Mouse (Mus musculus) monocyte, adult 2 months (primary cell): ENCODE results near the gene Tas2r106.

Source experiments
- DNase-seq, 2 experiments: peaks; one replicate each; pipeline ENCODE4 v3.0.0; 2022; ENCODE audit warnings: low spot score in 2 of 2, low read depth in 1 of 2

Gene Tas2r106

DNA sequence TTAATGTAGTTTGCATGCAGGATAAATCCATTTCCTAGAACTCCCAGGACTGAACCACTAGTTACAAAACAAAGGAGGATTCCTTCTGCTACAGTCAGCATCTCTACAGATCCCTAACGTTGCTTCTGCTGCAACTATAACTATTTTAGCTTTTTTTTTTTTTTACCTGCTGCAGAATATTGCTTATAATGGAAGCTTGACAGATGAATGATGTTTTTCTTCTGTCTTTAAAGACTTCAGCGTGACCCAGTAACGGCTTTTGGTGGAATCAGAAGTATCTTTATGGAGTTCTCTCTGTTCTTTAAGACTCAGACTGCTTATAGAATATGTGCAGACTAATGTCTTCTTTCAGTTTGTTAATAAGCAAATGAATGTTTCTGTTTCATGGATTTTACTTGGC lies at the start of gene Tas2r106:
TSS of gene Tas2r106 (minus strand) at position 101 of the 400 bp plus-strand sequence.
- no peak for DNase-seq

DNA sequence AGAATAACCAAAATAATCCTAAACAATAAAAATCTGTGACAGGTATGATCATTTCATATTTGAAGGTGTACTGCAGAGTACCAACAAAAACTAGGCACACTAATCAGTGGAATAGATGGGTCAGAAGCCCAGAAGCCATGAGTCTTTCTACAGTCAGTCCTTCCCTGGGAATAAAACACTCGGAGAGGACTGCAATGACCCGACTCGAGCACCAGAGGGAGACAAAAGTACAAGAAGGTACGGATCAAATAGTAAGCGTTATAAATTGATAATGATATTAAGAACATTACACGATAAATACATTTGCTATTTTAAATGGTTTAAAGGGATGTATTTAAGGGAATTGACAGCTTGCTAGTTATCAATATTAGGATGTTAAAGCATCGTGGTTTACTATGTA lies 34.1 kb upstream of the Tas2r106 start:
- DNase-seq = no peak

DNA sequence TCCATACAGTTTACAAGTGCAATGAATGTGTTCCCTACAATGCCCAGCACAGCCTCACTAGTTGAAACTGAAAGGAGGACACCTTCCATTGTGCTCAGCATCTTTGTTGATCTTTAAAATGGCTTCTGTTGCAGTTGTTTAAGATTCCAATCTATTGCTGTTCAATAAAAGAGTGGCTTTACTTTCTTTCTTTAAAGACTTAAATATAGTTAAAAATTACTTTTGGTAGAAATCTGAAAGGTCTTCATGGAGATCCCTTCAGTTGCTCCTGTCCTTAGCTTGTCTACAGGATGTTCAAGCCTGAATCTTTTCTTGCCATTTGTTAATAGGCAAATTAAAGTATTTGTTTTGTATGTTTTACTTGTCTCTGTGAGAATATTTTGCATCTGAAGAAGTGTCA lies 11.3 kb upstream of the Tas2r106 start, which contains the start of gene Tas2r114:
TSS of gene Tas2r114 (minus strand) at position 101 of the 400 bp plus-strand sequence.
- no peak for DNase-seq

DNA sequence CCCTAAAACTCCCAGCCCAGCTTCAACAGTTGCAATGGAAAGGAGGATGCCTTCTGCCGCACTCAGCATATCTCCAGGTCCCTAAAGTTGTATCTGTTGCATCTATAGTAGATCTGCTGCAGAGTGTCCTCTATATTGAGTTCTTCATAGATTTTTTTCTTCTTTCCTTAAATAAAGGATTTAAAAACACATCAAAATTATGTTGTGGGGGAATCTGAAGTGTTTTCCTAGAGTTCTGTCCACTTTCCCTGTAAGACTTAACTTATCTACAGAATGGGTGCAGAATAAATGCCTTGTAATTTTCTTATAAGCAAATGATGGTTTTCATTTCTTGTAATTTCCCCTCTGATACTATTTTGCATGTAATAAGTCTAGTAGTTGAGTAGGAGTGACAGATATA lies 8.7 kb upstream of the Tas2r106 start, which contains the start of gene Tas2r105:
TSS of gene Tas2r105 (minus strand) at position 101 of the 400 bp plus-strand sequence.
- no peak for DNase-seq

DNA sequence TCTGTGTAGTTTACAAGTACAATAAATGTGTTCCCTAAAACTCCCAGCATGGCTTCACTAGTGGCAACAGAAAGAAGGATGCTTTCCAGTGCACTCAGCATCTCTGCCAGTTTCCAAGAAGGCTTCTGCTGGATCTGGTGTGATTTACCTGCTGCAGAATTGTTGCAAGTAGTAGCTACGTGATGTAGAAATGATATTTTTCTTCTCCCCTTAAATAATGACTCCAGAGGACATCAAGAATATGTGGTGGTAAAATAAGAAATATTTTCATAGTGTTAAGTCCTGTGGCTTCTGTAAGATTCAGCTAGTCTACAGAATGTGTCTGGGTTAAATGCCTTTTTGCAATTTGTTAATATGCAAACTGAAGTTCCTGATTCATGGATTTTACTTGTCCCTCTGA lies 7.0 kb upstream of the Tas2r106 start, which contains the start of gene Tas2r104:
TSS of gene Tas2r104 (minus strand) at position 101 of the 400 bp plus-strand sequence.
- no peak for DNase-seq

DNA sequence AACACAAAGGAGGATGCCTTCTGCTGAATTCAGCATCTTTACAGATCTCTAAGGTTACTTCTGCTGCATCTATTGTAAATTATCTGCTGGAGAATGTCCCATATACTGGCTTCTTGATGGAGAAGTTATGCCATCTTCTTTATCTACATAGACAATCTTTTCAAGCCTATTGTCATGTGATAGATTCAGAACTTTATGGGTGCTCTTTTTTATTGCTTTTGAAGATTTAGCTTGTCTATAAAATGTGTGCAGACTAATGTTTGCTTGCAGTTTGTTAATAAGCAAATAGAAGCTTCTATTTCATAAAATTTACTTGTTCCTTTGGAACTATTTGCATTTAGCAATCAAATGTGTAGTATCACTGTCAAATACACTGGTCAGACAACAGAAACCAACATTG lies 18.6 kb downstream of the Tas2r106 start, which contains the start of gene Tas2r107:
TSS of gene Tas2r107 (minus strand) at position 101 of the 400 bp plus-strand sequence.
- no peak for DNase-seq

DNA sequence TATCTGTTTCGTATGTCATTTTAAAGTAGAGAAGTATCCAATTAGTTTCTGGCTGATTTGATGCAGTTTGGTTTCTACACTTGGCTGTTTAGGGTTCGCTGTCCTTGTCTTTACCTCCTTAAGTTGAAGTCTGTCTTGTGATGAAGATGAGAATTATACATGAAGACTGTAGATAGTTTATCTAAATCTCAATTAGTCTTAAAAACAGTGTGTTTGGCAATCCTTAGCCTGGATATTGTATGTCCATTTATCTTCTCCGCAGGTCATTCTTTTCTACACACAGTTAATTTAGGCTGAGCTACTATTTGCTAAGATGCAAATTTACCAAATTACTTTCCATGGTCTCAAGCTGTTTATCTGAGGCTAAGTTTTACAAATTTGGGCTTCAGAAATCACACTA lies 47.9 kb downstream of the Tas2r106 start, which contains the start of gene Tas2r130:
TSS of gene Tas2r130 (minus strand) at position 101 of the 400 bp plus-strand sequence.
- DNase-seq = no peak
